Mouse (Mus musculus) cerebellum, adult 2 months (tissue): ENCODE data around the gene Acer1.

Experiments used
- CTCF ChIP-seq: fragments of 200-500 bp; IDR thresholded peaks from 2 replicates; pipeline ENCODE4 v1.5.1; 2011; ENCODE audit warnings: low read depth, mild to moderate bottlenecking, control low read depth, low read length, moderate library complexity, borderline replicate concordance; ENCODE audit not compliant: insufficient read depth
- POLR2A ChIP-seq: fragments of 200-500 bp; IDR thresholded peaks from 2 replicates; pipeline ENCODE4 v1.6.1; 2011; ENCODE audit warnings: low read length, control low read depth, borderline replicate concordance; ENCODE audit not compliant: insufficient read depth

- TF ChIP-seq CTCF: no peak
- no peak for TF ChIP-seq POLR2A
Measured at GRCm38 (mm10) chr17:56933395-56933794, 48.5 kb downstream of the Acer1 start.
